Mouse (Mus musculus): ENCODE measurements around the gene Nxpe5. TPM values are rescaled to one million over a fixed set of nuclear protein-coding genes. Genes with fewer than 3 reads are reported as not detected.

Gene Nxpe5
- polyA plus RNA-seq (2012): 0.39 and 0.83 TPM in 2 replicates

DNA sequence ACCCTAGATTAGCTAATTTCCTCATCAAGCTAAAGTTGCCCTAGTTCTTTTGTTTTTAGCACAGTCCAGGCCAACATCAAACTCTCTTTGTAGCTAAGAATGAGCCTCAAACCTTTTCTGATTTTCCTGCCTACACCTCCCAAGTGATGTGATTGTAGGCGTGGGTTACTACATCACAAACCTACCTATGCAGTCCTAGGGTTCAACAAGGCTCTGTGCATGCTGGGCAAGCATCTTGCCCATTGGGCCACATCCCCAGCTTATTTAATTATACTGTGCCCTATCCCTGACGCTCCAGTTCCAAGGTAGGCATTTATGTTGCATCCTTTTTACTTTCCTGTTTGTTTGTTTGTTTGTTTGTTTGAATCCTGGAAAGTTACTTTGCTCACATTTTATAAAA is at the start of gene Nxpe5:
TSS of gene Nxpe5 (plus strand) at position 199 of the 400 bp plus-strand sequence.

GRCm38 (mm10) chr5:138186950-138187638 is 38.6 kb upstream of the Nxpe5 start, which contains the start of the genes Taf6 and Cnpy4:
Taf6 (minus strand) TSS chr5:138187451.
Cnpy4 (plus strand) TSS chr5:138187485.

DNA sequence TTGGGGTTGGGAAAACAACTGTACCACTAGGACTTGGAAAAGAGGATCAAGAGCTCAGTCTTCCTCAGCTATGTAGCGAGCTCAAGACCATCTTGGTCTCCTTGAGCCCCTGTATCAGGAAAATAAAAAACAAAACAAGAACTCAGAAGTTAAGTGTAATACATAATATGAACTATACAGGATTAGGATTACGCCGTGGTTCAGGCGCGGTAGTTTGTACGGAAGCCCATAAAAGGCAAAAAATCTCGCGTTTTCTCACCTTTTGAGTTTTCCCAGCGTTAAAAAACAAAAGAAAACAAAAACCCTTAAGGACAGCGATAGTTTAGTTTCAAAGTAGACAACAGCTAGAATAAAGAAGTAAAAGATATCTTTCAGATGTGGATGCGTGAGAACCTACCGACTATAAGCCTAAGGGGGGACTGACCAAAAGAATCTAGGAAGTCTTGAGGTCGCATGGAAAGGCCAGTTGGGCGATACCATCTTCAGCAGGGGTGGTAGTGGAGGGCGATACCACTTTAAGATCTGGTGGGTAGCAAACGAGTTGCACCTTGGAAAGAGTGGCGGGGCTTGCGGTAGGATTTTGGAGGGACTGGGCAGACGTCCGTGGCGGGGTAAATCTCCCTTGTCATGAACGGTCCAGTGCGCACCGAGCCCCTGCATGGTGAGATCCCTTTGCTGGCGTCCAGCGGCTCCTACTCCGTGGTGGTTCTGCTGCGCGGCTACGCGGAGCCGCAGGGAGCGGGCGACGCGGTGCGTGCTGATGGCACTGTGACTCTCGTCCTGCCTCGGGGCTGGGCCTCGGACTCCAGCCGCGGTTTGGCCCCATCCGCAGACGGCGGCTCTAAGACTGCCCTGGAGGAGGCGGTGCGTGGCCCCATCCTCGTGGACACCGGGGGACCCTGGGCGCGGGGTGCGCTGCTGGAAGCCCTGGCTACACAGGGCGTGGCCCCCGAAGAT is 31.6 kb upstream of the Nxpe5 start, which contains the start of gene Mblac1:
TSS of gene Mblac1 (plus strand) at position 544 of the 957 bp plus-strand sequence.

DNA sequence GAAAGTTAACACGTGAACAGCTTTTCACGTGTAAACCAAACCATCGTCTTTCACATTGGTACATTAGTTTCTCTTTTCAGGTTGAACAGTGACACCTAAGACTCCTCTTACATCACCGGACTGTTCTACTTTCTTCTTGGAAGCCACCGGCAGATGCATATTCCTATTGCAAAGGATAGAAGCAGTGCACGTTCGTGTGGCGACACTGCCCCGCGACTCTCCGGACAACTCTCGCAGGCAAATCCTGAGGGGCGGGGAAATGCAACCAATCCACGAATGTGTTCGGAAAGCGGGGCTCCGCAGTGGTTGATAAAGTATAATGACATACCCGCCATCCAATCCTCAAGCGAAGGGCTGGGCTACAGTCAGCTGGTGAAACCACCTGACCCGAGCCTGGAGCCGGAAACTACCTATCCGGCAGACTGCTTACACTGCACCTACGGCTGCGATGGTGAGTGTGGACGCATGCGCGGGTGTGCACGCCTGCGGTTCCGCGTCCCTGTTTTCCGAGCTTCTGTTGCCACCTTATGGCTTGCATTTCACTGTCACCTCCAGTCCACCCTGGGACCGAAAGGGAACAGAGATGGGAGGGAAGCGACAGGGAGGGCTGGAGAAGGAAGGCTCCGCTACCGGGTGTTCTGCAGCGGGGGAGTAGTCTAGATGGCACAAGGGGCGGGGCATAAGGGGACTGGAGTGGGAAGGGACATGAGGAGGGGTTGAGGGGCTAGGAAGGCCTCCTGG is 29.8 kb downstream of the Nxpe5 start, which contains the start of gene Lamtor4:
TSS of gene Lamtor4 (plus strand) at position 130 of the 741 bp plus-strand sequence.

GRCm38 (mm10) chr5:138263260-138264206 is 37.8 kb downstream of the Nxpe5 start, which contains the start of gene BC037034:
BC037034 (minus strand) TSS chr5:138264033.

GRCm38 (mm10) chr5:138272409-138272923 is 46.8 kb downstream of the Nxpe5 start, which contains the start of gene Gal3st4:
Gal3st4 (minus strand) TSS chr5:138272840.

DNA sequence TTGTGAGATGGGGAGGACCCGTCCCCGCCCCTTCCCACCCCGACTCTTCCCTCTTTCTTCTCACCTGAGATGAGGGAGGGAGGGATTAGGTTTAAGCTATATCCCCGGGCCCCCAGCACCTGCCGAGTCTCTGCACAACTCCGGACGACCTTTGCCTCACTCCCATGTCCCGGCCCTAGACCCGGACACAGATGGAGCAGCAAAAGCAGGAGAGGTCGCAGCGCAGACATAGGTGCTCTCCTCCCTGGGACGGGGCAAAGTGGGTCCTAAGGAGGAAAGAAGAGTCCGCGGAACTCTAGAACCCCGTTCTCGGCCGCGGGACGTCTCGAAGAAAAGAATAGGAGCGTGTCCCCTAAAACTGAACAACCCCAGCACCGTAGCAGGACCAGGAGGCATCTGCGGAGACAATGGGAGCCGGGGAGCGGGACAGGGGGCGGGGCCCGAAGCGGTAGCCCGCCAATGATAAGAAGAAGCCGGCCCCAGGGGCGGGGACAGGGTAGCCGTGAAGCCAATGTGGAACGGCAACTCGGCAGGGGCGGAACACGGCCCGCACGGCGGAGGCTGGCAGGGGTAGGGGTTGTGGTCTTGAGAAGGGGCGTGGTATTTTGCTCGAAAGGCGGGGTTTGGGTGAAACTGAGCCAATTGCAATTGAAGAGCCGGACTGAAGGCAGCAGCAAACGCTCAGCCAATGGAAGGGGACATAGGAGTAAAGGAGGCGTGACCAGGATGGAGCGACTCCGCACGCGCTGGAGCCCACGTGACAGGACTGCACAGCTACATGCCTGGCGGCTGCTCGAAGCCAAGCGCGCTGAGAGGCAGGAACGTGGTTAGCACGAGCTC is 54.1 kb downstream of the Nxpe5 start, which contains the start of the genes Gm43720, Gpc2 and Stag3:
TSS of gene Gm43720 (minus strand) at position 374 of the 840 bp plus-strand sequence.
TSS of gene Gpc2 (minus strand) at position 421 of the 840 bp plus-strand sequence.
TSS of gene Stag3 (plus strand) at position 656 of the 840 bp plus-strand sequence.

Other genes starting within 250 kb of the Nxpe5 start
- not detected in 2 replicates for gene Azgp1, start 244.4 kb upstream of the Nxpe5 start, polyA plus RNA-seq (2012)
- 0.03 and 0.05 TPM in 2 replicates for gene Smok3a, start 204.6 kb upstream of the Nxpe5 start, polyA plus RNA-seq (2012)
- gene Smok3b, start 204.5 kb upstream of the Nxpe5 start, polyA plus RNA-seq (2012): not detected in 2 replicates
- gene Smok3c, start 172.7 kb upstream of the Nxpe5 start, polyA plus RNA-seq (2012): 0.13 TPM in 1 of 2 replicates, not detected in the other
- gene Zkscan1, start 140.8 kb upstream of the Nxpe5 start, polyA plus RNA-seq (2012): 1.0 and 1.1 TPM in 2 replicates
- 1.4 and 1.6 TPM in 2 replicates for gene Zscan21, start 109.0 kb upstream of the Nxpe5 start, polyA plus RNA-seq (2012)
- 0.29 and 0.35 TPM in 2 replicates for gene Zfp113, start 70.2 kb upstream of the Nxpe5 start, polyA plus RNA-seq (2012)
- gene Cops6, start 64.8 kb upstream of the Nxpe5 start, polyA plus RNA-seq (2012): 111 and 113 TPM in 2 replicates
- gene Ap4m1, start 53.9 kb upstream of the Nxpe5 start, polyA plus RNA-seq (2012): 29.7 and 34.6 TPM in 2 replicates
- gene Mcm7, start 53.5 kb upstream of the Nxpe5 start, polyA plus RNA-seq (2012): 63.1 and 79.9 TPM in 2 replicates
- gene Taf6, start 38.4 kb upstream of the Nxpe5 start, polyA plus RNA-seq (2012): 27.4 and 28.8 TPM in 2 replicates
- 2.8 and 3.1 TPM in 2 replicates for gene Cnpy4, start 38.4 kb upstream of the Nxpe5 start, polyA plus RNA-seq (2012)
- 5.2 and 7.1 TPM in 2 replicates for gene Mblac1, start 31.6 kb upstream of the Nxpe5 start, polyA plus RNA-seq (2012)
- gene Lamtor4, start 29.6 kb downstream of the Nxpe5 start, polyA plus RNA-seq (2012): 135 and 171 TPM in 2 replicates
- gene BC037034, start 38.1 kb downstream of the Nxpe5 start, polyA plus RNA-seq (2012): 210 and 248 TPM in 2 replicates
- not detected in 2 replicates for gene Gal3st4, start 46.9 kb downstream of the Nxpe5 start, polyA plus RNA-seq (2012)
- not detected in 2 replicates for gene Gm43720, start 54.1 kb downstream of the Nxpe5 start, polyA plus RNA-seq (2012)
- gene Gpc2, start 54.1 kb downstream of the Nxpe5 start, polyA plus RNA-seq (2012): 5.9 and 8.4 TPM in 2 replicates
- 8.0 and 9.8 TPM in 2 replicates for gene Stag3, start 54.3 kb downstream of the Nxpe5 start, polyA plus RNA-seq (2012)
- gene Pvrig, start 116.1 kb downstream of the Nxpe5 start, polyA plus RNA-seq (2012): not detected in 2 replicates
- gene Zfp157, start 215.6 kb downstream of the Nxpe5 start, polyA plus RNA-seq (2012): 1.8 and 2.9 TPM in 2 replicates

Measured in megakaryocyte-erythroid progenitor cell, adult 5 weeks (primary cell).